Mouse (Mus musculus): ENCODE data around the gene Auts2.

DNA sequence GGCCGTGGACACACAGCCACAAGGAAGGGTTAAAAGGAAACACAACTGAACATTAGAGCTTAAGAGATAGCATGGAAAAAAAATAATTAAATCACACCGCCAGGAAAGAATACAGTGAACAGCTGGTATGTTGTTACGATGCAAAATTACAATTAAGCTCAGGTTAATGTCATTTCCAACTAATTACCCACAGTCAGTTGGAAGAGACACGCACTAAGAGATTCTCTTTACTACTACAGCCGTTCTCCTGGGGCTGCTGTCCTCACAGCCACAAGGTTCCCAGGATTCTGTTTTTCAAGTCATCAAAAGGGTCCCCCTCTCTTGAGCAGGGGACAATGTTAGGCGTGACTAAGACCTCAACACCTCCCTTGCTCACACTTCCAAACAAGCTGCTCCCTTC lies 25.3 kb downstream of the Auts2 start:
- TF ChIP-seq CTCF (IDR thresholded peaks at IDR 0.05): no peak
- no peak for TF ChIP-seq EP300 (IDR thresholded peaks at IDR 0.05)

Data from lung, postnatal 0 days (tissue).